Mouse (Mus musculus) urinary bladder, adult 2 months (tissue): ENCODE data around the gene Tmem39a. TPM values are rescaled to one million over a fixed set of nuclear protein-coding genes. Genes with fewer than 3 reads are reported as not detected.

Source experiments
- DNase-seq: peaks from one replicate; pipeline ENCODE4 v3.0.0; 2022; ENCODE audit warnings: low spot score
- polyA plus RNA-seq: library from polyadenylated mRNA; depleted of rRNA; stranded (reverse); fragments of >200 nt; gene quantifications from 2 replicates; pipeline ENCODE4 v1.2.3, GENCODE M21; 2012

Gene Tmem39a
- polyA plus RNA-seq, 1 experiment = 91.6 TPM

DNA sequence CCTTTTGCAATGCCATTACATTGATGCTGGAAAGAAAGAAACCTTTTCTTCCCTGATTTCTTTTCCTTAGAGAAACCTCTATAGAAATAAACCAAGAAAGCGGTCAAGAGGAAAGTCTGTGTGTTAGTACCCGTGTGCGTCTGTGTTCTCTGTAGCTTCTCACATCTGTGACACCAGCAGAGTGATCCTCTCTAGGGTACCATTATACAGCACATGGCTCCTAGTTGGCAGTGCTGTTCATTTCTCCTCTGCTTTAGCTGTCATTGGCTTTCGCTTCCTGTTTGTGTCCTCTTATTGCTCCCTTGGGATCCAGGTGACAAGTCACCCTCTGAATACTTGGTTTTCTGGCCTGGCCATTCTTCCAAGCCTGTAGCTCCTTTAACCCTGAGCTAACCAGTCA lies 29.1 kb downstream of the Tmem39a start:
- DNase-seq = no peak

GRCm38 (mm10) chr16:38591506-38591905 lies 33.0 kb downstream of the Tmem39a start:
- no peak for DNase-seq

GRCm38 (mm10) chr16:38592026-38592678 lies 33.7 kb downstream of the Tmem39a start:
- no peak for DNase-seq

DNA sequence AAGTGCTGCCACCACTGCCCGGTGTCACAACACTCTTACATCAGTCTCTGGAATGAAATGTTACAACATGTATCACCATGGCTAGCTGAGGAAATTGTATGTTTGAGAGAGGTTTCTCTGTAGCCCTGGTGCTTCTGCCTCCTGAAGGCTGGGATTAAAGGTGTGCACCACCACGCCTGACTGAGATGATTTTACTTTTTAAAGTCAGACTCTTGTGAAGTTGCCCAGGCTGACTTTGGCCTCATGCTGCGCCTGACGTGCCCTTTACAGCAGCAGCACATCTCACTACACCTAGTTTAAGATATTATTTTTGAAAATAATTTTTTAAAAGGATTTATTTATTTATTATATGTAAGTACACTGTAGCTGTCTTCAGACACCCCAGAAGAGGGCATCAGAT lies 34.4 kb downstream of the Tmem39a start:
- no peak for DNase-seq

- DNase-seq = no peak
Measured at GRCm38 (mm10) chr16:38594435-38594834, 35.9 kb downstream of the Tmem39a start.

GRCm38 (mm10) chr16:38596099-38596498 lies 37.6 kb downstream of the Tmem39a start:
- no peak for DNase-seq

DNA sequence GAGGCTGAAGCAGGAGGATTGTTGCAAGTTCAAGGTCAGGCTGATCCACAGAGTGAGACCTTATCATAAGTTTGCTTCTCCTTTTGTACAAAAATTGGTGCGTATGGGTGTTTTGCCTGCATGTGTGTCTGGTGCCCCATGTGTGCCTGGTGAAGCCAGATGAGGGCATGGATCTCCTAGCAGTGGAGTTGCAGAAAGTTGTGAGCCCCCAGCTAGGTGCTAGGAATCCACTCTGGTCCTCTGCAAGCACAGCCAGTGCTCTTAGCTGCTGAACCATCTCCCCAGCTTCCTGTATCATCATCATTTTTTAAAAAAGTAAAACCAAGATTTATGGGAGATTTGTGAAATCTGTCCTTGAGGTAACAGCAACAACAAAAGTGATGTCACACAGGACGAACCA lies 38.2 kb downstream of the Tmem39a start:
- DNase-seq = no peak

GRCm38 (mm10) chr16:38598986-38599680 lies 40.6 kb downstream of the Tmem39a start:
- DNase-seq = no peak

DNA sequence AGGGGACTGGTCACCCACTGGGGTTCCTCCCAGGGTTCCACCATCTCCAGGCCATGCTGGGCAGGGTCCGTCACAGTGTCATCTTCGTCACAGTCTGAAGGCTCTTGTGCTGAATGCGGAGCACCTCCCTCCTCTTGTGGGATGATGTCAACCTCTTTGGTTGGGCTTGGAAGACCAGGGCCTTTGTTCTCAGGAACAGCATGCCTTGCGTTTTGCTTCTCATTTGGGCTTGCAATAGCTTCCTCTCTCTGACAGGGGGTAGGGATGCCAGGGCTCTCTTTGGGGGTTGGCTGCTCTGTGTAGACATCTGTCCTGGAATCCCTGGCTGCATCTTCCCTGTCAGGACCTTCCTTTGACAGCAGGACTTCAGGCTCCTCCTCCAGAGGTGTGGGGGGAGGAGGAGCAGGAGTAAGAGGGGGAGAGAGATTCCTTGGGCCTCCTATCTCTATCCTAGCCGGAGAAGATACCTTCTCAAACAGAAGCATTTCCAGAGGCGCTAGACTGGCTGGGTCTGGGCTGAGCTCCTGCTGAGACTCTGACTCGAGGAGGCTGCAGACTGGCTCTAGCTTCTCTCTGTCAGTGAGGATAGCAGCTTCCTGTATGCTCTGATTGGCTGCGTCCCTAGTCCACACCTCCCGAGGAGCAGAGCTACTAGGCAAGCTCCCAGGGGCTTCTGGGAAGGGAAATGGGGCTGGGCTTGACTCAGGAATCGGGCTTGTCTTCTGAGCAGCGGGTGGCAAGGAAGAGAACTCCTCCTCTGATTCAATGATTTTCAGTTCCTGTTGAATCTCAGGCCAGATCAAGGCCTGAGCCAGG lies 44.7 kb downstream of the Tmem39a start:
- DNase-seq = no peak

- DNase-seq = no peak
Measured at GRCm38 (mm10) chr16:38606509-38606908, 48.0 kb downstream of the Tmem39a start.

DNA sequence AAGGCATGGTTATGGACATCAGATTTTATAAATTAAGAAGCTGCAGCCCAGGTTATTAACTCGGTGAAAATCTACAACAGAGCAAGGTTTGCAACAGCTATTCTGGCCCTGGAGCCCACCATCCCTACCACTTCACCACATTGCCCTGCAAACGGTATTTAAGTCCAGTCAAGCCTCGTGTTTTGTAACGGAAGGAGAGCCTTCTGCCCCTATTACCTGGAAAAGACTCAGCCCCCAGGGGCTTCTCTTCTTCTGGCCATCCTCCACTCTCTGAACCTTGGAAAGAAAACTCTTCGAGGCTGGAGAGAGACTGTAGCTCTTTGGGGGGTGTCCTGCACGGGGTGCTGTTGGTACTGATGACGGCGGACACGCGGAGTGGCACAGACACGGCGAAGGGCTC lies 50.2 kb downstream of the Tmem39a start:
- DNase-seq = no peak

GRCm38 (mm10) chr16:38609092-38609491 lies 50.6 kb downstream of the Tmem39a start:
- DNase-seq = no peak

GRCm38 (mm10) chr16:38612646-38613045 lies 54.1 kb downstream of the Tmem39a start:
- DNase-seq = no peak

GRCm38 (mm10) chr16:38613646-38614045 lies 55.1 kb downstream of the Tmem39a start:
- no peak for DNase-seq

GRCm38 (mm10) chr16:38617977-38618376 lies 59.5 kb downstream of the Tmem39a start:
- no peak for DNase-seq

GRCm38 (mm10) chr16:38619054-38619453 lies 60.6 kb downstream of the Tmem39a start:
- DNase-seq = no peak

- DNase-seq = no peak
Measured at GRCm38 (mm10) chr16:38620696-38621450, 62.4 kb downstream of the Tmem39a start.

- DNase-seq = no peak
Measured at GRCm38 (mm10) chr16:38622283-38622682, 63.8 kb downstream of the Tmem39a start.

GRCm38 (mm10) chr16:38624303-38624702 lies 65.8 kb downstream of the Tmem39a start:
- DNase-seq = no peak

DNA sequence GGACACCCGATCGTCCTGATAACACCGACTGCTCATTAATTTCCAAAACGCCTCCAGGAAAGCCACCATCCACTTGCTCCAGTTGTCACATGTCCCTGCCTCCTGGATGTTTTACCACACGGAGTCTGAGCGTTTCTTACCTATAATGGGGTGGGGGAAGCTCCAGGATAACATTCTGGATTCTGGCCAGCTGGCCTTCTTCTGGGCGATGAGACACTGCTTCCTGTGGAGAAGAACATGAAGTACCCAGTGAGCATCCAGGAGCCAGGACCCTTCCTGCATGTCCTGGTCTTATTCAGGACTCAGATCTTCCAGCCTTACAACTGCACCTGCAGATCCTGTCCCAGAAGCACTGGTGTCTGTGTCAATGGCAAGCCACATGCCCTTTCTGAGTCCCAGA lies 66.9 kb downstream of the Tmem39a start:
- DNase-seq = no peak

DNA sequence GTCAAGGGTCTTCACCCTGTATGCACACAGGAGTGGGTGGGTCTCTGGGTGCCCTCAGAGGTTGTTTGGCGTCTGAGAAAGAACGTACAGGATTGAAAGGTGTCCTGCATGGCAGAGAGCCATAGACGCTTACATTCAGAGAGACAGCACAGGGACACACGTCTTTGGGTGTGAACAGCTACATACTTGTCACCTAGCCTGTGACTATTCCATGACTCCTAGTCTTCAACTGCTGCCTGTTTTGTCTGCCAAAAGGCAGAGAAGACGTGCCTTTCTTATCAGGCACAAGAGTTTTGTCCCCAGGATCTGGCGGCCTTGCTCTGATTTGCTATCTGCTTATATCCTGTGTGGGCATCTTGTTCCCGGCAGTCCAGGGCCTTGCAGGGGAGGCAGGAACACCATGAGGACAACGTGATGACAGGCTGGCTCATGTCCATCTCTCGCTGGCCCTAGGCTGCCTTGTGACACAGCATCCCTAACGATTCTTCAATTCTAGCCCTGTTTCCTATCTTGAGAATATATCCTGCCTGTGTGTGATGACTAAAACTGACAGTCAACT lies 67.4 kb downstream of the Tmem39a start:
- no peak for DNase-seq

DNA sequence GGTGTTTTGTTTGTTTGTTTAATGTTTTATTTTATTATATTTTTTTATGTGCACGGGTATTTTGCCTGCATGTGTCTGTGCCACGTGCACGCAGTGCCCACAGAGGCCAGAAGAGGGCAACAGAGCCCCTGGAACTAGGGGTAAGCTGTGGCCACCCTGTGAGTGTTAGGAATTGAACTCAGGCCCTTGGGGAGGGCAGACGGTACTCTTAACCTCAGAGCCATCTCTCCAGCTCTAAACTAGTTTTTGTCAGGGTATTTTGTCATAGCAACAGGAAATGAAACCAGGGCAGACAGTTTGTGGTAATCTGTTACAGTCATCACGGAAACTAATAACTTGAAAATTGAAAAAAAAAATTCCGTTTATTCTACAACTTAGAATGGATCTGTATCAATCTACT lies 73.6 kb downstream of the Tmem39a start:
- DNase-seq = no peak
